Comparison of ENCODE assay signal across 17 mouse cellular contexts in the genomic region with DNA sequence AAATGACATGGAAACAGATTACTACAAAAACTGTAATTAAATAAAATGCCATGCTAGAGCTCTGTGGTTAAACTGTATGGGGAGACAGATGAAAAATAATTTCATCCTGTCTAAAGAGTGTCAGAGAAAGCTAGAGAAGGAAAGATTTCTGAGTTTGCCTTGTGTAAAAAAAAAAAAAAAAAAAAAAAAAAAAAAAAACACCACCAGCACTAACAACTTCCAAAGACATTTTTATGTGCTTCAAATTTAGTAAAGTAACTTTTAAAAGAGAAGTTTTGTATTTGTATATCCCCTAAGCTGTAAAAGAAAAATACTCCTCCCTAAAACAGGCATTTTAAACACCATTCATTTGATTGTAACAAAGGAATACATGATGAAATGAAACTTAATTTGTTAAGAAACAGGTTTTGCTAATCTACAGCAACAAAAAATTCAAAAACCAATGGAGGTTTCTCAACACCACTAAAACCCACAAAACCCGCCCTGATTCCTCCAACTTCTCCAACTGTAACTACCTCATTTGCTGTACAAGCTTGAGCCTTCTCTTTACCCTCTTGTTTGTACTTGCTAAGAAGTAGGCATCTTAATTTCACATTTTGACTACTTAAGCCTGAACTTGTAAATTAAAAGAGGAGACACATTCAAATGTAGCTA.
"Had no signal": no experiment of that assay in that cellular context is flagged by ENCODE, and none has a peak within 500 bp of the region (broad histone marks: within the 10 kb centered on the region; RNA-seq: fewer than 3 reads in every experiment).

No protein-coding gene starts in this region.

- ATAC-seq: intestine, embryonic 15.5 days had no signal

- H3K27ac ChIP-seq: intestine, embryonic 15.5 days; layer of hippocampus, adult 2 months; limb, embryonic 13.5 days; liver, embryonic 15.5 days; midbrain, embryonic 12.5 days; neural tube, embryonic 12.5 days; stomach, postnatal 0 days had no signal

- H3K36me3 ChIP-seq: intestine, embryonic 15.5 days; limb, embryonic 13.5 days; liver, embryonic 15.5 days; midbrain, embryonic 12.5 days; neural tube, embryonic 12.5 days had no signal

- H3K4me2 ChIP-seq: intestine, embryonic 15.5 days; limb, embryonic 13.5 days; liver, embryonic 11.5 days; liver, embryonic 15.5 days; lung, embryonic 14.5 days; midbrain, embryonic 12.5 days; neural tube, embryonic 12.5 days had no signal

- H3K9ac ChIP-seq: intestine, embryonic 15.5 days; limb, embryonic 13.5 days; liver, embryonic 15.5 days; lung, embryonic 14.5 days; midbrain, embryonic 12.5 days; neural tube, embryonic 12.5 days had no signal

- H3K4me3 ChIP-seq: intestine, embryonic 15.5 days; layer of hippocampus, adult 2 months; limb, embryonic 13.5 days; liver, embryonic 15.5 days; megakaryocyte, embryonic 14.5 days; midbrain, embryonic 12.5 days; myocyte; neural tube, embryonic 12.5 days had no signal

- H3K4me1 ChIP-seq: intestine, embryonic 15.5 days; limb, embryonic 13.5 days; neural tube, embryonic 12.5 days had no signal

- H3K27me3 ChIP-seq: intestine, embryonic 15.5 days; limb, embryonic 13.5 days; liver, embryonic 15.5 days; megakaryocyte, embryonic 14.5 days; midbrain, embryonic 12.5 days; neural tube, embryonic 12.5 days had no signal

- DNase-seq: kidney, adult 18-20 months; kidney, postnatal 10 days; kidney, postnatal 4 days; left cerebral cortex, postnatal 4 days; lung, embryonic 14.5 days; lung, postnatal 10 days; thymus, postnatal 4 days had no signal

- H3K9me3 ChIP-seq: intestine, embryonic 15.5 days; limb, embryonic 13.5 days; liver, embryonic 15.5 days; megakaryocyte, embryonic 14.5 days; midbrain, embryonic 12.5 days; neural tube, embryonic 12.5 days had no signal
